Mouse (Mus musculus) limb, embryonic 10.5 days (tissue): Measurements from ENCODE around the gene Cxcr4. TPM values are rescaled to one million over a fixed set of nuclear protein-coding genes. Genes with fewer than 3 reads are reported as not detected.

ENCODE experiments used
- DNase-seq: peaks from one replicate; pipeline ENCODE4 v3.0.0-alpha.2; 2017; ENCODE audit warnings: low spot score
- H3K27ac ChIP-seq: fragments of 300-500 bp; sonication (generic); 2 replicates; pipeline ENCODE4 v1.5.1; 2016; ENCODE audit warnings: mild to moderate bottlenecking
- H3K27me3 ChIP-seq: fragments of 300-500 bp; sonication (generic); 2 replicates; pipeline ENCODE4 v1.6.1; 2016; ENCODE audit warnings: low read depth, mild to moderate bottlenecking; ENCODE audit not compliant: poor library complexity, severe bottlenecking
- H3K36me3 ChIP-seq: fragments of 300-500 bp; sonication (generic); 2 replicates; pipeline ENCODE4 v1.6.1; 2016; ENCODE audit warnings: mild to moderate bottlenecking, moderate library complexity
- H3K4me1 ChIP-seq: fragments of 300-500 bp; sonication (generic); 2 replicates; pipeline ENCODE4 v1.6.1; 2016
- H3K4me3 ChIP-seq: fragments of 300-500 bp; sonication (generic); 2 replicates; pipeline ENCODE4 v1.5.1; 2016; ENCODE audit warnings: mild to moderate bottlenecking, moderate library complexity
- H3K9me3 ChIP-seq: fragments of 300-500 bp; sonication (generic); replicated peaks from 2 replicates; pipeline ENCODE4 v1.6.1; 2016; ENCODE audit warnings: mild to moderate bottlenecking
- WGBS: fragments of 180-500 bp; shearing (Covaris S2); methylation state at CpG from one replicate; pipeline ENCODE4 v1.1.7; 2016; 5-methylcytosine and 5-hydroxymethylcytosine counted together
- polyA plus RNA-seq: library from polyadenylated mRNA; unstranded; fragments of >200 nt; fragmentation: Nextera tagmentation; extraction: Ambion mirVana; gene quantifications from 2 replicates; pipeline ENCODE4 v1.2.1, GENCODE M21; 2016

Cxcr4 gene
- polyA plus RNA-seq, 1 experiment from 2014 or later: 1.8 TPM

- 86% methylated on average over 7 of the region's 7 CpGs for WGBS
- no peak for DNase-seq
- Histone ChIP-seq H3K9me3 (no peaks in the 10 kb centered on the region), H3K27ac (no peak overlapping the region), H3K36me3 (no peaks in the 10 kb centered on the region), H3K4me3 (no peak overlapping the region), H3K27me3 (no peaks in the 10 kb centered on the region), H3K4me1 (no peaks in the 10 kb centered on the region)
These were observed 22.8 kb upstream of the Cxcr4 start for GRCm38 (mm10) chr1:128614653-128615458.

- WGBS: 74% methylated on average over 6 of the region's 6 CpGs
- H3K36me3 ChIP-seq: no peaks in the 10 kb centered on the region
These were observed 16.0 kb upstream of the Cxcr4 start for GRCm38 (mm10) chr1:128608119-128608518.

GRCm38 (mm10) chr1:128607423-128607822 is 15.3 kb upstream of the Cxcr4 start:
- Histone ChIP-seq H3K27me3 (no peaks in the 10 kb centered on the region), H3K27ac (no peak overlapping the region), H3K4me3 (no peak overlapping the region), H3K4me1 (no peaks in the 10 kb centered on the region), H3K9me3 (no peaks in the 10 kb centered on the region), H3K36me3 (no peaks in the 10 kb centered on the region)
- 77% methylated on average over 3 of the region's 3 CpGs for WGBS
- no peak for DNase-seq

More at GRCm38 (mm10) chr1:128608119-128608518, 16.0 kb upstream of the Cxcr4 start:
- no peaks in the 10 kb centered on the region for H3K9me3 ChIP-seq
- no peak overlapping the region for H3K4me3 ChIP-seq
- no peaks in the 10 kb centered on the region for H3K4me1 ChIP-seq
- H3K27ac ChIP-seq: no peak overlapping the region
- H3K27me3 ChIP-seq: no peaks in the 10 kb centered on the region
- no peak for DNase-seq

GRCm38 (mm10) chr1:128605794-128606193 is 13.7 kb upstream of the Cxcr4 start:
- H3K27ac ChIP-seq: no peak overlapping the region
- H3K36me3 ChIP-seq: no peaks in the 10 kb centered on the region
- peaks cover 5% of the 10 kb centered on the region for H3K4me1 ChIP-seq
- no peaks in the 10 kb centered on the region for H3K27me3 ChIP-seq
- H3K9me3 ChIP-seq: no peaks in the 10 kb centered on the region
- no peak for DNase-seq
- 77% methylated on average over 1 of the region's 1 CpGs for WGBS
- H3K4me3 ChIP-seq: no peak overlapping the region

- H3K4me1 ChIP-seq: peaks cover 5% of the 10 kb centered on the region
- no peak overlapping the region for H3K4me3 ChIP-seq
- H3K27me3 ChIP-seq: no peaks in the 10 kb centered on the region
- no peak for DNase-seq
- no peaks in the 10 kb centered on the region for H3K9me3 ChIP-seq
- H3K36me3 ChIP-seq: no peaks in the 10 kb centered on the region
- no peak overlapping the region for H3K27ac ChIP-seq
- WGBS: 84% methylated on average over 8 of the region's 8 CpGs
These were observed 10.7 kb upstream of the Cxcr4 start for GRCm38 (mm10) chr1:128602688-128603385.

- Histone ChIP-seq H3K27me3 (no peaks in the 10 kb centered on the region), H3K4me1 (peaks cover 9% of the 10 kb centered on the region), H3K9me3 (no peaks in the 10 kb centered on the region), H3K4me3 (no peak overlapping the region), H3K27ac (no peak overlapping the region), H3K36me3 (no peaks in the 10 kb centered on the region)
- no peak for DNase-seq
- WGBS: 79% methylated on average over 5 of the region's 5 CpGs
These were observed 10.1 kb upstream of the Cxcr4 start for GRCm38 (mm10) chr1:128602018-128602687.

GRCm38 (mm10) chr1:128601307-128601706 is 9.2 kb upstream of the Cxcr4 start:
- 78% methylated on average over 5 of the region's 5 CpGs for WGBS
- Histone ChIP-seq H3K27me3 (no peaks in the 10 kb centered on the region), H3K27ac (no peak overlapping the region), H3K4me1 (peaks cover 17% of the 10 kb centered on the region), H3K9me3 (no peaks in the 10 kb centered on the region), H3K36me3 (no peaks in the 10 kb centered on the region), H3K4me3 (no peak overlapping the region)
- DNase-seq: no peak

- Histone ChIP-seq H3K4me1 (peaks cover 23% of the 10 kb centered on the region), H3K4me3 (no peak overlapping the region), H3K27me3 (peaks cover 5% of the 10 kb centered on the region; the same call in 1 of the 2 replicates), H3K9me3 (no peaks in the 10 kb centered on the region), H3K36me3 (no peaks in the 10 kb centered on the region), H3K27ac (no peak overlapping the region)
- WGBS: 97% methylated on average over 2 of the region's 2 CpGs
- no peak for DNase-seq
These were observed 8.5 kb upstream of the Cxcr4 start for GRCm38 (mm10) chr1:128600549-128600948.

- Histone ChIP-seq H3K4me1 (peaks cover 44% of the 10 kb centered on the region), H3K4me3 (no peak overlapping the region), H3K27ac (no peak overlapping the region), H3K9me3 (no peaks in the 10 kb centered on the region), H3K27me3 (peaks cover 31% of the 10 kb centered on the region), H3K36me3 (no peaks in the 10 kb centered on the region)
- DNase-seq: no peak
- WGBS: 56% methylated on average over 15 of the region's 15 CpGs
These were observed 5.2 kb upstream of the Cxcr4 start for GRCm38 (mm10) chr1:128597209-128597782.

GRCm38 (mm10) chr1:128595528-128595927 is 3.4 kb upstream of the Cxcr4 start:
- Histone ChIP-seq H3K27ac (no peak overlapping the region), H3K36me3 (no peaks in the 10 kb centered on the region), H3K9me3 (no peaks in the 10 kb centered on the region), H3K27me3 (peaks cover 47% of the 10 kb centered on the region), H3K4me3 (no peak overlapping the region), H3K4me1 (peaks cover 55% of the 10 kb centered on the region)
- DNase-seq: no peak
- 21% methylated on average over 6 of the region's 6 CpGs for WGBS

- H3K27ac ChIP-seq: no peak overlapping the region
- 29% methylated on average over 3 of the region's 3 CpGs for WGBS
- H3K4me3 ChIP-seq: no peak overlapping the region
- peaks cover 55% of the 10 kb centered on the region for H3K4me1 ChIP-seq
- DNase-seq: no peak
- peaks cover 51% of the 10 kb centered on the region for H3K27me3 ChIP-seq
- no peaks in the 10 kb centered on the region for H3K9me3 ChIP-seq
- H3K36me3 ChIP-seq: no peaks in the 10 kb centered on the region
These were observed 3.0 kb upstream of the Cxcr4 start for GRCm38 (mm10) chr1:128595105-128595420.

GRCm38 (mm10) chr1:128594353-128595104 is 2.4 kb upstream of the Cxcr4 start:
- H3K27ac ChIP-seq: no peak overlapping the region
- no peak for DNase-seq
- peaks cover 55% of the 10 kb centered on the region for H3K4me1 ChIP-seq
- no peaks in the 10 kb centered on the region for H3K9me3 ChIP-seq
- H3K27me3 ChIP-seq: peaks cover 57% of the 10 kb centered on the region
- H3K4me3 ChIP-seq: no peak overlapping the region
- H3K36me3 ChIP-seq: no peaks in the 10 kb centered on the region
- WGBS: 59% methylated on average over 12 of the region's 12 CpGs
